Mouse (Mus musculus) embryonic facial prominence, embryonic 15.5 days (tissue): ENCODE data around the gene Lrguk. TPM values are rescaled to one million over a fixed set of nuclear protein-coding genes. Genes with fewer than 3 reads are reported as not detected.

Source experiments
- ATAC-seq: fragments of 200-750 bp; cut with Nextera tagmentation; 2 replicates; pipeline ENCODE4 v1.8.0; 2017; ENCODE audit warnings: low read depth, moderate TSS enrichment; ENCODE audit not compliant: insufficient number of reproducible peaks, low FRiP score, low TSS enrichment
- H3K27ac ChIP-seq: fragments of 300-500 bp; sonication (generic); replicated peaks from 2 replicates; pipeline ENCODE4 v1.5.1; 2015; ENCODE audit warnings: mild to moderate bottlenecking, inconsistent platforms
- H3K27me3 ChIP-seq: fragments of 300-500 bp; sonication (generic); 2 replicates; pipeline ENCODE4 v1.6.1; 2015; ENCODE audit warnings: inconsistent platforms
- H3K36me3 ChIP-seq: fragments of 300-500 bp; sonication (generic); 2 replicates; pipeline ENCODE4 v1.6.1; 2015; ENCODE audit warnings: mild to moderate bottlenecking, inconsistent platforms
- H3K4me1 ChIP-seq: fragments of 300-500 bp; sonication (generic); 2 replicates; pipeline ENCODE4 v1.6.1; 2015; ENCODE audit warnings: inconsistent platforms
- H3K4me2 ChIP-seq: fragments of 300-500 bp; sonication (generic); replicated peaks from 2 replicates; pipeline ENCODE4 v1.6.1; 2015; ENCODE audit warnings: mild to moderate bottlenecking, inconsistent platforms
- H3K4me3 ChIP-seq: fragments of 300-500 bp; sonication (generic); replicated peaks from 2 replicates; pipeline ENCODE4 v1.5.1; 2015; ENCODE audit warnings: mild to moderate bottlenecking, inconsistent platforms
- H3K9ac ChIP-seq: fragments of 300-500 bp; sonication (generic); 2 replicates; pipeline ENCODE4 v1.6.1; 2015; ENCODE audit warnings: inconsistent platforms
- H3K9me3 ChIP-seq: fragments of 300-500 bp; sonication (generic); replicated peaks from 2 replicates; pipeline ENCODE4 v1.6.1; 2016; ENCODE audit warnings: inconsistent platforms
- WGBS: fragments of 180-500 bp; shearing (Covaris S2); methylation state at CpG from one replicate; pipeline ENCODE4 v1.1.7; 2015; 5-methylcytosine and 5-hydroxymethylcytosine counted together
- polyA plus RNA-seq: library from polyadenylated mRNA; unstranded; fragments of >200 nt; fragmentation: Nextera tagmentation; extraction: Ambion mirVana; gene quantifications from 2 replicates; pipeline ENCODE4 v1.2.1, GENCODE M21; 2015

The Lrguk gene
- polyA plus RNA-seq, 1 experiment from 2014 or later, result 3.3 TPM

GRCm38 (mm10) chr6:34103251-34103920 is 74.1 kb downstream of the Lrguk start:
- Histone ChIP-seq H3K9me3 (no peaks in the 10 kb centered on the region), H3K9ac (no peak overlapping the region), H3K4me1 (peaks cover 3% of the 10 kb centered on the region; the same call in 1 of the 2 replicates), H3K4me2 (no peak overlapping the region), H3K36me3 (no peaks in the 10 kb centered on the region), H3K4me3 (no peak overlapping the region), H3K27me3 (no peaks in the 10 kb centered on the region), H3K27ac (no peak overlapping the region)
- ATAC-seq, result no peak
- 83% methylated on average over 17 of the region's 17 CpGs for WGBS

DNA sequence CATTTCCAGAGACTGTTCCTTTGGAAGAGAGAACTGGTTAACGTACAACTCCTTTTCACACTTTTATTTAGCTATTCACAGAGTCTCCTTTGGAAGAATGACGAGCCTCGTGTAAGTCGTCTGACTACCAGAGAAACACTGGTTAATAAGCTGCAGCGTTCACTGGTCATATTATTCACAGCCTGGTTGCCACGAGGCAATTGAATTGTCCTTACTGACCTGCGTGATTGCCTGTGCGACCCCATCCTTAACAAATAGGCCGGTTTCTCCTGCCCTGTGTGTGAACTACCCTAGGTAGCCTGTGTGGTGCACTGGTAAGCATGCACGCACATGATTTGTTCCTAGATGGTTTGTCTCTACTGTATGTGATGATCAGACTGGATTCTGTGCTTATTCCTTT is 81.3 kb downstream of the Lrguk start:
- H3K4me3 ChIP-seq, result no peak overlapping the region
- no peak overlapping the region for H3K4me2 ChIP-seq
- H3K27me3 ChIP-seq, result no peaks in the 10 kb centered on the region
- no peaks in the 10 kb centered on the region for H3K4me1 ChIP-seq
- no peaks in the 10 kb centered on the region for H3K36me3 ChIP-seq
- WGBS, result 61% methylated on average over 10 of the region's 10 CpGs
- no peaks in the 10 kb centered on the region for H3K9me3 ChIP-seq
- H3K9ac ChIP-seq, result no peak overlapping the region
- no peak for ATAC-seq
- H3K27ac ChIP-seq, result no peak overlapping the region

GRCm38 (mm10) chr6:34111406-34111805 is 82.2 kb downstream of the Lrguk start:
- Histone ChIP-seq H3K27me3 (no peaks in the 10 kb centered on the region), H3K36me3 (no peaks in the 10 kb centered on the region), H3K4me1 (no peaks in the 10 kb centered on the region), H3K9ac (no peak overlapping the region), H3K9me3 (no peaks in the 10 kb centered on the region), H3K27ac (no peak overlapping the region), H3K4me2 (no peak overlapping the region), H3K4me3 (no peak overlapping the region)
- 67% methylated on average over 6 of the region's 6 CpGs for WGBS
- no peak for ATAC-seq

GRCm38 (mm10) chr6:34116838-34117478 is 87.7 kb downstream of the Lrguk start:
- 82% methylated on average over 7 of the region's 7 CpGs for WGBS
- Histone ChIP-seq H3K4me3 (no peak overlapping the region), H3K9me3 (no peaks in the 10 kb centered on the region), H3K9ac (no peak overlapping the region), H3K27me3 (no peaks in the 10 kb centered on the region), H3K4me1 (no peaks in the 10 kb centered on the region), H3K36me3 (no peaks in the 10 kb centered on the region), H3K4me2 (no peak overlapping the region), H3K27ac (no peak overlapping the region)
- ATAC-seq, result peak; percentile 11; the same call in 1 of the 2 replicates

- Histone ChIP-seq H3K27me3 (no peaks in the 10 kb centered on the region), H3K9ac (no peak overlapping the region), H3K4me1 (no peaks in the 10 kb centered on the region), H3K4me3 (no peak overlapping the region), H3K9me3 (no peaks in the 10 kb centered on the region), H3K27ac (no peak overlapping the region), H3K36me3 (no peaks in the 10 kb centered on the region), H3K4me2 (no peak overlapping the region)
- ATAC-seq, result no peak
- WGBS, result 66% methylated on average over 2 of the region's 2 CpGs
Measured at GRCm38 (mm10) chr6:34124401-34124800, 95.2 kb downstream of the Lrguk start.

DNA sequence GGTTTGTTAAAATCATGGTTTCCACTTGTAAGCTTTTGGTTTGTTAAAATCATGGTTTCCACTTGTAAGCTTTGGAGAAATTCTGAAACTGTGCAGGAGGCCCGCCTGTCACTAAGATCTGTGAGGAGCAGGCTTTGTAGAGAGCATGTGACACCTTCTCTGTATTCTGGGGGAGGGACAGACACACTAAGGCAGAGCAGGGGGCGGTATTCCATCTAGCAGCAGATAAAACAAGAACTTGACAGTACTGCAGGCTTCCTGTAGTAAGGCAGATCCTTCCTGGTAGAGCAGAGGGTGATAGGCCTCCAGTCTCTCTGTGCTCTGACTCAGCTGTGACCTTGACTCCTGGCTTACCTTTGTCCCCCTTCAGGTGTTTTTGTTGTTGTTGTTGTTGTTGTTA is 100.0 kb downstream of the Lrguk start:
- no peak for ATAC-seq
- no peaks in the 10 kb centered on the region for H3K27me3 ChIP-seq
- no peak overlapping the region for H3K27ac ChIP-seq
- H3K4me1 ChIP-seq, result no peaks in the 10 kb centered on the region
- H3K4me2 ChIP-seq, result no peak overlapping the region
- no peak overlapping the region for H3K4me3 ChIP-seq
- no peaks in the 10 kb centered on the region for H3K36me3 ChIP-seq
- WGBS, result 73% methylated on average over 2 of the region's 2 CpGs
- no peaks in the 10 kb centered on the region for H3K9me3 ChIP-seq
- no peak overlapping the region for H3K9ac ChIP-seq

DNA sequence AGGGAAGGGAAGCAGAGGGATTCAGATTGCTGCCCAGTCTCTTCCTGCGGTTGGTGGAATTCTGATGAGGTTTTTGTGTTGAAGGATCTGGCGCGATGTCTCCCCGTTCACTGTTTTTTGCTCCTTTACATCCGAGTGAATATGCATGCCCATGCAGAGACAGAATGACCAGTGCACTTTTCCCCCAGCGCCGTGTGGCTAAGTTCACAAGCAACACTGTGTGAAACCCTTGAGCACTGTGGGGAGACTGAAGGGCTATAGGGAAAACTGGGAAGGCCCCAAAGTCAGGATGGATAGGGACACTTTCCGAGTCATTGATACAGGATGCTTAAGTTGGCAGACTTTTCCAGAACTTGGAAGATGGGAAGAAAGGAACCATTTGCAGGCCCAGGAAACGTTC is 103.1 kb downstream of the Lrguk start:
- H3K9ac ChIP-seq, result no peak overlapping the region
- no peak overlapping the region for H3K27ac ChIP-seq
- ATAC-seq, result no peak
- no peak overlapping the region for H3K4me2 ChIP-seq
- no peaks in the 10 kb centered on the region for H3K36me3 ChIP-seq
- H3K9me3 ChIP-seq, result no peaks in the 10 kb centered on the region
- no peak overlapping the region for H3K4me3 ChIP-seq
- no peaks in the 10 kb centered on the region for H3K4me1 ChIP-seq
- H3K27me3 ChIP-seq, result no peaks in the 10 kb centered on the region
- WGBS, result 87% methylated on average over 9 of the region's 9 CpGs

GRCm38 (mm10) chr6:34138366-34138765 is 109.1 kb downstream of the Lrguk start:
- no peak overlapping the region for H3K9ac ChIP-seq
- no peaks in the 10 kb centered on the region for H3K4me1 ChIP-seq
- no peaks in the 10 kb centered on the region for H3K27me3 ChIP-seq
- H3K9me3 ChIP-seq, result no peaks in the 10 kb centered on the region
- H3K4me2 ChIP-seq, result no peak overlapping the region
- ATAC-seq, result no peak
- no peak overlapping the region for H3K4me3 ChIP-seq
- H3K36me3 ChIP-seq, result no peaks in the 10 kb centered on the region
- 77% methylated on average over 3 of the region's 3 CpGs for WGBS
- no peak overlapping the region for H3K27ac ChIP-seq

GRCm38 (mm10) chr6:34142931-34143330 is 113.7 kb downstream of the Lrguk start:
- WGBS, result 59% methylated on average over 11 of the region's 11 CpGs
- Histone ChIP-seq H3K36me3 (no peaks in the 10 kb centered on the region), H3K4me1 (no peaks in the 10 kb centered on the region), H3K4me3 (no peak overlapping the region), H3K4me2 (no peak overlapping the region), H3K27ac (no peak overlapping the region), H3K9ac (no peak overlapping the region), H3K27me3 (no peaks in the 10 kb centered on the region), H3K9me3 (no peaks in the 10 kb centered on the region)
- no peak for ATAC-seq

DNA sequence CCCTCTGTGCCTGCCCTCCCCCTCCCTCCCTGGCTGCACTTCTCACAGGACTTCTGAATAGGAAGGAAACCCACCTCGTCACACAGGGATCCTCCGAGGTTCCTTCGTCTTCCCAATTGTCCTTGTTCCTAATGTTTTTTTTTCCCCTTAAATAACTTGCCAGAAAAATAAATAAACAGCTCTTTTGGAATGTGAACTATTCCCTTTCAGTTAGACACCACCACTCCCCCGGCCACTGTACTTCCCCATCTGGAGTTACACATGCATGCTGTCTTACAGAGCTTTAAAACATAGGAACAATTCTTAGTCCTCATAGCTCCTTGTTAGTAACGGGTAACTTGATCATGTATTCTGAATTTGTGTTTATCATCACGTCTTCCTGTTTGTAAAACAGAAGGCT is 116.8 kb downstream of the Lrguk start:
- no peak for ATAC-seq
- H3K4me3 ChIP-seq, result no peak overlapping the region
- no peaks in the 10 kb centered on the region for H3K36me3 ChIP-seq
- no peaks in the 10 kb centered on the region for H3K4me1 ChIP-seq
- H3K27me3 ChIP-seq, result no peaks in the 10 kb centered on the region
- 47% methylated on average over 6 of the region's 6 CpGs for WGBS
- no peak overlapping the region for H3K4me2 ChIP-seq
- H3K9ac ChIP-seq, result no peak overlapping the region
- H3K9me3 ChIP-seq, result no peaks in the 10 kb centered on the region
- no peak overlapping the region for H3K27ac ChIP-seq

GRCm38 (mm10) chr6:34148021-34148420 is 118.8 kb downstream of the Lrguk start:
- no peaks in the 10 kb centered on the region for H3K36me3 ChIP-seq

GRCm38 (mm10) chr6:34148639-34149038 is 119.4 kb downstream of the Lrguk start:
- H3K4me2 ChIP-seq, result no peak overlapping the region
- H3K4me1 ChIP-seq, result peaks cover 12% of the 10 kb centered on the region
- H3K36me3 ChIP-seq, result no peaks in the 10 kb centered on the region
- WGBS, result 78% methylated on average over 7 of the region's 7 CpGs
- no peak overlapping the region for H3K9ac ChIP-seq
- no peak for ATAC-seq
- H3K9me3 ChIP-seq, result no peaks in the 10 kb centered on the region
- no peak overlapping the region for H3K4me3 ChIP-seq
- H3K27ac ChIP-seq, result no peak overlapping the region
- H3K27me3 ChIP-seq, result no peaks in the 10 kb centered on the region

More at GRCm38 (mm10) chr6:34148021-34148420, 118.8 kb downstream of the Lrguk start:
- H3K9me3 ChIP-seq, result no peaks in the 10 kb centered on the region
- H3K27me3 ChIP-seq, result no peaks in the 10 kb centered on the region
- no peak overlapping the region for H3K4me3 ChIP-seq
- 93% methylated on average over 3 of the region's 3 CpGs for whole genome bisulfite sequencing
- H3K9ac ChIP-seq, result no peak overlapping the region
- H3K27ac ChIP-seq, result no peak overlapping the region
- ATAC-seq, result no peak
- H3K4me2 ChIP-seq, result no peak overlapping the region
- peaks cover 6% of the 10 kb centered on the region; the same call in 1 of the 2 replicates for H3K4me1 ChIP-seq
